Mouse (Mus musculus) megakaryocyte progenitor cell, adult 5-6 weeks (primary cell): ENCODE measurements around the gene Ptges. TPM values are rescaled to one million over a fixed set of nuclear protein-coding genes. Genes with fewer than 3 reads are reported as not detected.

Experiments used
- ATAC-seq: replicated peaks from 2 replicates; pipeline ENCODE4 v1.8.0; 2016; ENCODE audit warnings: mild to moderate bottlenecking, moderate TSS enrichment, inconsistent platforms; ENCODE audit not compliant: poor library complexity
- total RNA-seq, 2 experiments: library from RNA; stranded (forward) in 1 of 2; stranded (reverse) in 1 of 2; fragments of 157-497, 149-512 nt in 1 of 2; fragments of 200-1000 nt in 1 of 2; gene quantifications; 2 replicates each; pipeline versions ENCODE4 v1.2.3 to v1.2.4; 2015 to 2017

The Ptges gene
- total RNA-seq, 2 experiments from 2014 or later = 0.17 to 2.6 TPM

GRCm38 (mm10) chr2:30902256-30902655, 27.4 kb downstream of the Ptges start:
- no peak for ATAC-seq

GRCm38 (mm10) chr2:30901646-30902160, 28.0 kb downstream of the Ptges start:
- no peak for ATAC-seq

DNA sequence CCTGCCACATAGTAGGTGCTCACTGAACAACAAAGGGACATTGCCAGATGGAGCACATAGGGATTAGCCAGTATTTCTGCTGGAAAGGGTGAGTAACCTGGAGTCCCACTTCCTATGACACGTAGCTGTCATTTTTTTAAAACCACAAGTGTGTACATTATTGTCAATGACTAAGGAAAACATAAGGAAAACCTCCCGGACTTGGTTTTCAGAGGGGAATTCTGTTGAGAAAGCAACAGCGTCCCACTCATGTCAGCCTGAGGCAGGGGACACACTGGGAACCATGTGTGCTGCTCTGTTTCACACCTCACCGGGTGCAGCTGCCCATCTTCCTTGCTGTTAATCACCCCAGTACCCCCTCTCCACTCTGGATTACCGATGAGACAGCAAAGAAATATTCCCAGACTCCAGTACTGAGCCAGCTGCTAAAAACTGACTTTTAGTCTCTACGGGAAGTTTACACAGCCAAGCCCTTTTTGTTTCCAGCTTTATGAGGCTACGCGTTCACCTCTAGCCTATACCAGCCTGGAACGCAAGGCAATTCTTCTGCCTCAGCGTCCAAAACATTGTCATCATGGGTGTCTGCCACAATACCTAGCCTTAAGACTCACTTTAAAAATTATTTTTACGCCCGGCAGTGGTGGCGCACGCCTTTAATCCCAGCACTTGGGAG, 30.1 kb downstream of the Ptges start:
- no peak for ATAC-seq

- peak; percentile 44 for ATAC-seq
Observed at GRCm38 (mm10) chr2:30897291-30897690, 32.4 kb downstream of the Ptges start.

- ATAC-seq = no peak
Observed at GRCm38 (mm10) chr2:30893946-30894345, 35.7 kb downstream of the Ptges start.

GRCm38 (mm10) chr2:30893399-30893798, 36.3 kb downstream of the Ptges start:
- ATAC-seq = no peak

GRCm38 (mm10) chr2:30891002-30891401, 38.7 kb downstream of the Ptges start:
- peak; percentile 63 for ATAC-seq

- no peak for ATAC-seq
Observed at GRCm38 (mm10) chr2:30885453-30886163, 44.1 kb downstream of the Ptges start.

DNA sequence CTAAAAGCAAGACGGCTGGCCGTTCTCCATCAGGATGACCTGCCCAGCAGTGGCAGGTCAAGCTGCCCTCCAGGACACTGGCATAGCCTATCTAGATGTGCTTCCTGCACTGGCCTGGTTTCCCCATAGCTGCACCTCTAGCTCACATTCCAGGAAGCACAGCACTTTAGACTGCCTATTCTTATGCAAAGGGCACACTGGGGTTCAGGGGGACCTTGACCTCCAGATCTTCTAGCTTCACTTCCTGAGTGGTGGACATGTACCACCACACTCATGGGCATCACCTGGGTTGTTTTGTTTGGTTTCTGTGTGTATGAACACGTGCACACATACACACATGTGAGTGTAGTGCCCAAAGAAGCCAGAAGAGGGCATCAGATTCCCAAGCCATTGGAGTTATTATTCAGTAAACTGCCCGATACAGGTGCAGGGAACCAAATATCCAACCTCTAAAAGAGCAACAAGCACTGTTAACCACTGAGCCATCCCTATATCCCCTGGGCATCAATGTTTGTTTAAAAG, 44.8 kb downstream of the Ptges start:
- ATAC-seq = no peak

- no peak for ATAC-seq
Observed at GRCm38 (mm10) chr2:30881215-30881614, 48.4 kb downstream of the Ptges start.

GRCm38 (mm10) chr2:30879481-30879880, 50.2 kb downstream of the Ptges start:
- no peak for ATAC-seq

DNA sequence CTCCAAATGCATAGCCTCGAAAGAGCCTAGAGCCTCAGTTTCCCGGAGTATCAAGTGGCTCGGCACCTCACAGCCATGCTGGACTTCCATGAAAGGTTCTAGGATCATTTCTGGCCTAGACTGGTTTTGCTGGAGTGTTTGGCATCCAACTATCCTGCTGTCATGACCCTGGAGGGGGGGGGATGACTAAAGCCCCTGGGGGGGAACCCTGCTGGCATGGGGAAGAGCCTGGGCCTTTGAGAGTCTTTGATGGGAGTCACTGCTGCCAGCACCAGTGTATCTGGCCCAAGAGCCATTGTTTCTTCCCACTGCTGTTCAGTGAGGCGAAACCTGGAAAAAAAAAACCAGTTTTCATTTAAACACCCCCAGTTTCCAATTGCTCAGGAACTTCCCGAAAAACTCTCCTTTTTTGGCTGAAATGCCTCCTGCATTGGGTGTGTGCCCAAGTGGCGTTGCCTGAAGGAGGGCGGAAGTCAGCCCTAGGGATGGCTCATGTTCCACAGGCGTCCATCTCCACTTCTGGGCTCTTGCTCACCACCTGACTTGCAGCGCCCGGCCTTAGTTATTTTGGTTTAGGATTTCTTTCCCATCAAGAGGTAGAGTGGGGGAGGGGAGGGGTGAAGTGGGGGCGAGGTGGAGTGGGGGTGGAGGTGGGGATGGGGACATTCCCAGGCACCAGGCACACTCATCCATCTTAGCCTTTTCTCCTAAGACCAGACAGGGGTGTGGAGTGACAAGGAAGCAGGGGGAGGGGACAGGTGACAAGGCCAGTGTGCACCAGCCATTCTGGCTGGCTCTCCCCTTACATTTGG, 53.8 kb downstream of the Ptges start:
- ATAC-seq = no peak

DNA sequence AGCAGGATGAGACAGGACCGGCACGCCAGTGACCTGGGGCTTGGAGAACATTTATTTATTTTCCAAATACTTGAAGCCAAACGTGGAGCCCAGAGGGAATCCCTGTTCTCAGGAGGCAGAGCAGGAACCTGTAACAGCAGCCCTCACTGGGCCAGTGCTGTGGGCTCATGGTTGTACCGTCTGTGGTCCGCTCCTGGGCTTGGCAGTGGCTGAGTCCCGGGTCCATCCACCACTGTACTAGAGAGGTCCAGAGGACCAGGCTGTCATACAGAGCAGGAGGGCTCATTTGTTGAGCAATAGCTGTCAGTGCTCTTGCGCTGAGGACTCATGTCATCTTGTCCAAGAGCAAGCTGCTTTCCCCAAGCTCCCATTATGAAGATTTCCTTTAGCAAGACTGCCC, 54.6 kb downstream of the Ptges start:
- no peak for ATAC-seq

DNA sequence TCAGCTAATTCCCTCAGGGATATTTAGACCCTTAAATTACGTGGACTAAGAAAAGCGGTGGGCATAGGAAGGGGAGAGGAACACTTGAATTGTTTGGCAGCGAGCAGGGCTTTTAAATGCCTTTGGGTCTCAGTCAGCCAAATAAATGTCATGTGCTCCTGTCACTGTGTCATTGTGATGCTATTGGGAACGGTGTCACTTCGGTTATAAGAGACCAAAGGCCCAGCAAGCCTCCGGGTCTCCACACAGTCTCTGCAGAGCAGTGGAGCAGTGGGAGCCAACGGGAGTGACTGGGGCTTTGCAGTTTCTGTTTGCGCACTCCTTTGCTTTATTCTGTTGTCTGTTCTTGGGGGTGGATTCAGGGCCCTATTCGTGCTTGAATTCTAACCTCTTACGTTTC, 55.2 kb downstream of the Ptges start:
- no peak for ATAC-seq

- no peak for ATAC-seq
Observed at GRCm38 (mm10) chr2:30872669-30873068, 57.0 kb downstream of the Ptges start.

DNA sequence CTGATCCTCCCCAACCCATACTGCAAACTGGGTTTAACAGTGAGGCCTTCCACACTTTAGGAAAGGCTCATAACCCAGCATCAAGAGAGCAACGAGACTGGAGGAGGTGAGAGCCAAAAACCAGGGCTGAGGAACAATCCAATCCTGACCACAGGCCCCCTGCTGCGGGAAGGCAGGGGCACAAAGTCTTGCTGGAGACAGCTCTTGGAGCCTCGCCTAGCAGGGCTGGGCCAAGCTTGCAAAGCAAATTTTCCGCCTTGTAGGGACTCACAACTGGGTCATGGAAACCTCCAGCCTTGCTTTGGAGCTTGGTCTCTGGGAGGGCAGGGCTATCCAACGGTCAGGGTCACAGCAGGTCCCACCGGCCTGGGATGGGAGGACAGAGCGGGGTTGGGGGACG, 58.8 kb downstream of the Ptges start:
- ATAC-seq = no peak

DNA sequence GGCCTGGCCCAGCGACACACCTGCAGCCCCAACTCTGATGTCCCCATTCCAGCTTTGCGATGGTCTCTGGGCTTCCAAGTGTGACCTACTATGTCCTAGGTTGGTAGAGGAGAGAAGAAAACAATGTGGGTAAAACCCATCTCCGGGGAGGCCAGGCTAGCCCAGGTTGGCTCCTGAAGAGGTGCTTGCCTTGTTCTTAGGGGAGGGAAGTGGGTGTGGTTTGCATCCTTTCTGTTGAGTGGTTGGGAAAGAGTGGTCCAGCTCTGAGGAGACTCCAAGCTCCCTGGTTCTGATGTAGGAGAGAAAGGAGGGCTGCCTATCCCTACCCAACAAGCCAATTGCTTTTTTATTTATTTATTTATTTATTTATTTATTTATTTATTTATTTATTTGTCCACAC, 64.2 kb downstream of the Ptges start:
- ATAC-seq = no peak

- no peak for ATAC-seq
Observed at GRCm38 (mm10) chr2:30864968-30865381, 64.7 kb downstream of the Ptges start.

DNA sequence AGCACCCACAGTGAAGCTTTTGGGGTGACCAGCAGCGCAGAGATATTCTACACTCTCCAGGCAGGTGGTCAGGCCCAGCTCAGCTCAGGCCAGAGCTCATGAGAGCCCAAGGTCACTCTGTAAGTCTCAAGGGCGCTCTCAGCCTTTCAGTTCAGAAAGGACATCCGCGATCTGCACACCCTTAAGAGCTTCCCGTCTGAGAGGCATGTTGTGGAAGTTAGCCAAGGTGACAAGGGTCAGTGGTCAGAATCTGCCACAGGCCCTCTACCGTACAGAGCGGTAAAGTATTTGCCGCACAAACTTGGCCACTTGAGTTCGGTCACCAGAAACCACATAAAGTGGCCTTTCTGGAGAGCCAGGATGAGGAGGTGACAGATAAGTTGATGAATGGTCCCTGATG, 66.1 kb downstream of the Ptges start:
- no peak for ATAC-seq

- no peak for ATAC-seq
Observed at GRCm38 (mm10) chr2:30862081-30862480, 67.6 kb downstream of the Ptges start.

DNA sequence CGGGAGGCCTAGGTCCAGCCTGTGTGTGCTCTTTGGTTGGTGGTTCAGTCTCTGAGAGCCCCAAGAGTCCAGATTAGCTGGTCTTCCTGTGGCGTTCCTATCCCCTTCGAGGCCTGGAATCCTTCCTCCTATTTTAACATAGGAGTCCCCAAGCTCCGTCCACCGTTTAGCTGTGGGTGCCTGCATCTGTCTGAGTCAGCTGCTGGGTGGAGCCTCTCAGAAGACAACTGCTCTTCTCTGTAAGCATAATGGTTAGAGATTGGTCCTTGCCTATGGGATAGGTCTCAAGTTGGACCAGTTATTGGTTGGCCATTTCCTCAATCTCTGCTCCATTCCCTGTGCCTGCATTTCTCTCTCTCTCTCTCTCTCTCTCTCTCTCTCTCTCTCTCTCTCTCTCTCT, 69.9 kb downstream of the Ptges start:
- no peak for ATAC-seq
